Mouse (Mus musculus) liver, embryonic 15.5 days (tissue): ENCODE data around the gene Gm20388. TPM values are rescaled to one million over a fixed set of nuclear protein-coding genes. Genes with fewer than 3 reads are reported as not detected.
"Not testable (repeated sequence)": the region's sequence is repeated elsewhere in the genome, so short reads cannot be mapped to it uniquely, and the experiment has no call there.

ENCODE experiments used
- ATAC-seq: fragments of 200-750 bp; cut with Nextera tagmentation; 2 replicates; pipeline ENCODE4 v1.8.0; 2017; ENCODE audit warnings: moderate number of reproducible peaks, mild to moderate bottlenecking, moderate library complexity; ENCODE audit not compliant: insufficient read depth
- H3K27ac ChIP-seq: fragments of 300-500 bp; sonication (generic); replicated peaks from 2 replicates; pipeline ENCODE4 v1.5.1; 2015; ENCODE audit warnings: mild to moderate bottlenecking, inconsistent platforms
- H3K27me3 ChIP-seq: fragments of 300-500 bp; sonication (generic); 2 replicates; pipeline ENCODE4 v1.6.1; 2015; ENCODE audit warnings: mild to moderate bottlenecking, inconsistent platforms
- H3K36me3 ChIP-seq: fragments of 300-500 bp; sonication (generic); replicated peaks from 2 replicates; pipeline ENCODE4 v1.6.1; 2015; ENCODE audit warnings: moderate library complexity, mild to moderate bottlenecking, inconsistent platforms
- H3K4me1 ChIP-seq: fragments of 300-500 bp; sonication (generic); replicated peaks from 2 replicates; pipeline ENCODE4 v1.6.1; 2015; ENCODE audit warnings: inconsistent platforms
- H3K4me2 ChIP-seq: fragments of 300-500 bp; sonication (generic); 2 replicates; pipeline ENCODE4 v1.6.1; 2015; ENCODE audit warnings: moderate library complexity, mild to moderate bottlenecking, inconsistent platforms
- H3K4me3 ChIP-seq: fragments of 300-500 bp; sonication (generic); replicated peaks from 2 replicates; pipeline ENCODE4 v1.5.1; 2015; ENCODE audit warnings: mild to moderate bottlenecking, inconsistent platforms
- H3K9ac ChIP-seq: fragments of 300-500 bp; sonication (generic); 2 replicates; pipeline ENCODE4 v1.6.1; 2015; ENCODE audit warnings: moderate library complexity, mild to moderate bottlenecking, inconsistent platforms
- H3K9me3 ChIP-seq: fragments of 300-500 bp; sonication (generic); replicated peaks from 2 replicates; pipeline ENCODE4 v1.6.1; 2016; ENCODE audit warnings: inconsistent platforms
- WGBS: fragments of 180-500 bp; shearing (Covaris S2); methylation state at CpG from one replicate; pipeline ENCODE4 v1.1.7; 2015; ENCODE audit warnings: mixed read lengths; ENCODE audit not compliant: insufficient replicate concordance; 5-methylcytosine and 5-hydroxymethylcytosine counted together
- polyA plus RNA-seq: library from polyadenylated mRNA; unstranded; fragments of >200 nt; fragmentation: Nextera tagmentation; extraction: Ambion mirVana; gene quantifications from 2 replicates; pipeline ENCODE4 v1.2.1, GENCODE M21; 2015

Gene Gm20388
- polyA plus RNA-seq, 1 experiment from 2014 or later, result not detected

DNA sequence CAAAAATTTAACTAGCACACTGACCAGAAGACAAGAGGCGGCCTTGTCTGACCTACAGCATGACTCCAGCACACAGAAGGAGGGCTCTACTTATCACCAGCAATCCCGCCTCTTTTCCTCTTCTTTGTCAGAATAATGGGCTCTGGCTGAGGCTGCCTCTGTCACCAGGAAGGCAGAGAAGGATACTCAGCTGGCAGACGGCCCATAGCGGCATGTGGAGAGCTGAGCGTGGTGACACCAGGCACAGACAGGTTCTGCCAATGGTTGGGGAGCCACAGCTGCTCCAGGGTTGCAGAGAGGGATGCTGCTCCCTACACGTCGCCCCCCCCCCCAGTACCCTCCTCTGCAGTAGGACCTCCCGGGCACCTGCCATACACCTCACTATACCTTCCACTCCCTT is 450.7 kb downstream of the Gm20388 start:
- Histone ChIP-seq H3K4me1 (peaks cover 37% of the 10 kb centered on the region), H3K4me3 (no peak overlapping the region), H3K9ac (no peak overlapping the region), H3K27ac (no peak overlapping the region), H3K36me3 (no peaks in the 10 kb centered on the region), H3K9me3 (no peaks in the 10 kb centered on the region), H3K4me2 (no peak overlapping the region), H3K27me3 (no peaks in the 10 kb centered on the region)
- WGBS, result 76% methylated on average over 8 of the region's 8 CpGs
- no peak for ATAC-seq

GRCm38 (mm10) chr8:120363552-120364071 is 453.0 kb downstream of the Gm20388 start:
- Histone ChIP-seq H3K4me3 (no peak overlapping the region), H3K36me3 (no peaks in the 10 kb centered on the region), H3K4me2 (0 out of 2 replicates have a peak overlapping the region, but pooled peaks have one; percentile 1), H3K27ac (peak overlapping the region; percentile 76), H3K9ac (no peak overlapping the region), H3K9me3 (no peaks in the 10 kb centered on the region), H3K4me1 (peaks cover 60% of the 10 kb centered on the region), H3K27me3 (no peaks in the 10 kb centered on the region)
- 32% methylated on average over 10 of the region's 10 CpGs for WGBS
- ATAC-seq, result no peak

GRCm38 (mm10) chr8:120364093-120364725 is 453.6 kb downstream of the Gm20388 start:
- Histone ChIP-seq H3K36me3 (no peaks in the 10 kb centered on the region), H3K4me3 (no peak overlapping the region), H3K9me3 (no peaks in the 10 kb centered on the region), H3K4me2 (0 out of 2 replicates have a peak overlapping the region, but pooled peaks have one; percentile 1), H3K9ac (0 out of 2 replicates have a peak overlapping the region, but pooled peaks have one; percentile 10), H3K4me1 (peaks cover 66% of the 10 kb centered on the region), H3K27me3 (no peaks in the 10 kb centered on the region), H3K27ac (peak overlapping the region; percentile 76)
- ATAC-seq, result no peak
- 7% methylated on average over 7 of the region's 7 CpGs for WGBS

DNA sequence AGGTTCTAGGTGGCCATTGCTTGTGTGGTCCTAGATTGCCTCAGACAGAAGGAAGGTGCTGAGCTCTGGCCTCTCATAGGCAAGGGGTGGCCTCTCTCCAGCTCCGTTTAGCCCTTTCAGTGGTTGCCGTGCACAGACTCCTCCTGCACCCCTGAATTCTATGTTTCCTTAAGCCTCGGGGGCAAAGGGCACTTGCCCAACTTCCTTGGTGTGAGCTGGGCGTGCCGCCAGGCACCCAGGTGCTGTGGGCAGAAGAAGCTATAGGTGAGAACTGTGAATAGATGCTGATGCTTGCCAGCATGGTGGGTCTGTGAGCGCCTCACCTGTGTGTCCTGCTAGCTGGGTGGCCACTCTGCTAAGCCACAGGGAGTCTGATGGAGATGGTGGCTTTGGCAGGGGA is 456.2 kb downstream of the Gm20388 start:
- Histone ChIP-seq H3K27ac (peak overlapping the region; percentile 98), H3K4me1 (peaks cover 91% of the 10 kb centered on the region), H3K9ac (peak overlapping the region; percentile 1; the same call in 1 of the 2 replicates), H3K36me3 (no peaks in the 10 kb centered on the region), H3K27me3 (no peaks in the 10 kb centered on the region), H3K4me2 (no peak overlapping the region), H3K4me3 (no peak overlapping the region), H3K9me3 (no peaks in the 10 kb centered on the region)
- ATAC-seq, result no peak
- WGBS, result 76% methylated on average over 6 of the region's 6 CpGs

- 71% methylated on average over 1 of the region's 1 CpGs for WGBS
- peak overlapping the region; percentile 77; the same call in 1 of the 2 replicates for H3K9ac ChIP-seq
These were observed 457.6 kb downstream of the Gm20388 start for GRCm38 (mm10) chr8:120368191-120368590.

GRCm38 (mm10) chr8:120368814-120369649 is 458.4 kb downstream of the Gm20388 start:
- 8% methylated on average over 11 of the region's 11 CpGs for WGBS
- peak overlapping the region; percentile 89 for H3K4me2 ChIP-seq
- peak; percentile 53 for ATAC-seq
- H3K4me3 ChIP-seq, result peak overlapping the region; percentile 61
- no peaks in the 10 kb centered on the region for H3K36me3 ChIP-seq
- H3K9ac ChIP-seq, result peak overlapping the region; percentile 77
- no peaks in the 10 kb centered on the region for H3K9me3 ChIP-seq
- peak overlapping the region; percentile 98 for H3K27ac ChIP-seq
- H3K27me3 ChIP-seq, result no peaks in the 10 kb centered on the region
- peaks cover 98% of the 10 kb centered on the region for H3K4me1 ChIP-seq

More at GRCm38 (mm10) chr8:120368191-120368590, 457.6 kb downstream of the Gm20388 start:
- H3K36me3 ChIP-seq, H3K4me3 ChIP-seq, ATAC-seq, H3K9me3 ChIP-seq, H3K27me3 ChIP-seq: not testable (repeated sequence)
- H3K27ac ChIP-seq, result peak overlapping the region; percentile 98
- peak overlapping the region; percentile 89 for H3K4me2 ChIP-seq
- peaks cover 98% of the 10 kb centered on the region for H3K4me1 ChIP-seq

DNA sequence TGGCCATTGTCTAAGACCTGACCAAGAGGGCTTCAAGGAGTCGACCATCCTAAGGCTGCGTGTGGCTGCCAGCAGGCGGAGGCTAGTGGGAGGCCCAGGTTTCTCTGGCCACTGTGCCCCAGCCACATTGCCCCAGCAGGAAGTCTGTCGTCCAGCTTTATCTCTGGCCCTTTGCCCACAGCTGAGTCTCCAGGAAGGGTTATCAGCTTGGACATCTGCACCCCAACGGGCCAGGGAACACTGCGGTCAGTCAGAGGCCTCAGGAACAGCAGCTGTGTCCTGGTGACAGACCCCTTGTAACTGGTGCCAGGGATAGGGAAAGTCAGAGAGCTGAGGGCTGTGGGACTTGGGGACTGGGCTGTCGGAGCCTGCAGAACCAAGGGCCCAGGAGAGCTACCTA is 459.3 kb downstream of the Gm20388 start:
- Histone ChIP-seq H3K4me2 (peak overlapping the region; percentile 89), H3K36me3 (no peaks in the 10 kb centered on the region), H3K9me3 (no peaks in the 10 kb centered on the region), H3K9ac (peak overlapping the region; percentile 77), H3K27ac (peak overlapping the region; percentile 98), H3K4me3 (peak overlapping the region; percentile 61), H3K4me1 (peaks cover 98% of the 10 kb centered on the region), H3K27me3 (no peaks in the 10 kb centered on the region)
- peak; percentile 4 for ATAC-seq
- WGBS, result 6% methylated on average over 7 of the region's 7 CpGs

- H3K9me3 ChIP-seq, result no peaks in the 10 kb centered on the region
These were observed 459.8 kb downstream of the Gm20388 start for GRCm38 (mm10) chr8:120370461-120370860.

DNA sequence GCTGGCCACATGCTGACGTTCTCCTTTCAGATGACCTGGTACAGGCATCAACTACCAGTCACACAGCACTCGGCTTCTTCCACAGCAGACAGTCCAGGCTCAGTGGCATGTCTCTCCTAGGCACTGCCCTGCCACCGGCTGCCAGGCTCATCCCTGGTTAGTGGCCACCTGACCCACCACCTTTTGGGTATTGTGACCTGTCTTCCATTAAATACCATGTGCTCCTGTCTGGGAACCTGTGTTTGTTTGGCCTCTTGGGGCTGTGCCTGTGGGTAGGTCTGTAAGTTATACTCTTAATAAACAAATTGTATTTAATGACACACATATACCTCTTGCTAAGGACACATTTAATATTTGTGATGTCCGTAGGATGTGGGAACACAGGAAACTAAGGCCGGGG is 460.5 kb downstream of the Gm20388 start:
- H3K9me3 ChIP-seq, result no peaks in the 10 kb centered on the region
- 0 out of 2 replicates have a peak overlapping the region, but pooled peaks have one; percentile 7 for H3K4me3 ChIP-seq
- peak overlapping the region; percentile 89 for H3K4me2 ChIP-seq
- peak overlapping the region; percentile 98 for H3K27ac ChIP-seq
- WGBS, result 21% methylated on average over 5 of the region's 5 CpGs
- peak overlapping the region; percentile 77 for H3K9ac ChIP-seq
- H3K4me1 ChIP-seq, result peaks cover 98% of the 10 kb centered on the region
- ATAC-seq, result no peak
- H3K36me3 ChIP-seq, result no peaks in the 10 kb centered on the region
- no peaks in the 10 kb centered on the region for H3K27me3 ChIP-seq

More at GRCm38 (mm10) chr8:120370461-120370860, 459.8 kb downstream of the Gm20388 start:
- Histone ChIP-seq H3K36me3 (no peaks in the 10 kb centered on the region), H3K4me3 (peak overlapping the region; percentile 61), H3K9ac (peak overlapping the region; percentile 77), H3K27ac (peak overlapping the region; percentile 98), H3K4me1 (peaks cover 98% of the 10 kb centered on the region), H3K27me3 (no peaks in the 10 kb centered on the region), H3K4me2 (peak overlapping the region; percentile 89)
- 18% methylated on average over 4 of the region's 4 CpGs for WGBS
- ATAC-seq, result no peak

GRCm38 (mm10) chr8:120371725-120372457 is 461.2 kb downstream of the Gm20388 start:
- peak overlapping the region; percentile 98 for H3K27ac ChIP-seq
- H3K9me3 ChIP-seq, result no peaks in the 10 kb centered on the region
- H3K36me3 ChIP-seq, result no peaks in the 10 kb centered on the region
- ATAC-seq, result peak; percentile 87
- 12% methylated on average over 8 of the region's 8 CpGs for WGBS
- no peaks in the 10 kb centered on the region for H3K27me3 ChIP-seq
- peaks cover 98% of the 10 kb centered on the region for H3K4me1 ChIP-seq
- peak overlapping the region; percentile 77 for H3K9ac ChIP-seq
- peak overlapping the region; percentile 7; the same call in 1 of the 2 replicates for H3K4me3 ChIP-seq
- H3K4me2 ChIP-seq, result peak overlapping the region; percentile 89
